Mouse (Mus musculus) urinary bladder, postnatal 25 days (tissue): Measurements from ENCODE around the gene Osbpl7.

ENCODE experiments used
- DNase-seq: peaks from one replicate; pipeline ENCODE4 v3.0.0; 2022; ENCODE audit warnings: low spot score

Gene Osbpl7

GRCm38 (mm10) chr11:97050216-97050943 is at the start of gene Osbpl7:
TSS of gene Osbpl7 (plus strand) at chr11:97050628.
- peak; percentile 51 for DNase-seq

DNA sequence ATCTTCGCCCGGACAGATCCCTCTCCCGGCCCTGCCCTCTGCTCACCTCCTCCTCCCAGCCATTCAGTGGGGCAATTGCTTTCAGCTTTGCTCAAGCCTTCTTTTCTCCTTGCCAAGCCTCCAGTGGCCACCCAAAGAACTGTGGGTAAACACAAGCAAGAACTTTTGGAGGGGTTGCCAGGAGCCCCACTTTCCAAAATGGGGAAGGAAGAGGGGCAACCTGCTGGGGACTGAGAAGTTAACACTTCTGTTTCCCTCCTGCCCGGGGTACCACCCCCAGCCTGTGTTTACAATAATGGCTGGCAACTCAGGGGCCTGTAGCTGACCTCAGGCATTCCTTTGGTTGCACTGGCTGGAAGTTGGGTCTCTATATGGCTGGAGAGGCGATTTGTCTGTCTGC is 47.3 kb upstream of the Osbpl7 start:
- DNase-seq, result no peak

- DNase-seq, result no peak
These were observed 43.2 kb upstream of the Osbpl7 start for GRCm38 (mm10) chr11:97007093-97007794.

DNA sequence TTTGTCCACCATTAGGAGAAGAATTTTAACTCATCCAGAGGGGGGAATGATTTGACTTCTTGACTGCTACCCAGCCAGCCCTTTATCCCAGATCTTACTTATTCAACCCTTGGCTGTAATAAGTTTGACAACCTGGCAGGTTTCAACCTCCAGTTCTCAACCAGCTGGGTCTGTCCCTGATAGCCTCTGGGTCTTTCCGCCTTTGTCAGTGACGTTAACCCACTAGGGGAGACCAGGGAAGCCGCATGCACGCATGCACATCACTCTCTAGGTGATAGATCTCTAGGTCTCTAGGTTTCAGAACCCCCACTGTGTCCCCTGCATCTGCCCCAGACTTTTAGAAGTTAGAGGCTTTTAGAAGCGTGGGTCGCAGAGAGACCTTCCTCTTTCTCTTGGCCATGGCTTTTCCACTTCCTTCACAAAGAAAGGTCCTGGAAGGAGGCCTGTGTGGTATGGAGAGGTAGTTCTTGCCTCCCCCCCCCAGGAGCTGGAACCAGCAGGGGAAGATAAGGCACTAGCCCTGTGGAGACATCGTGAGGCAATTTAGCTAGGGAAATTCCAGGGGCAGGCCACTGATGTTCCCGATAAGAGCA is 41.1 kb upstream of the Osbpl7 start:
- no peak for DNase-seq

DNA sequence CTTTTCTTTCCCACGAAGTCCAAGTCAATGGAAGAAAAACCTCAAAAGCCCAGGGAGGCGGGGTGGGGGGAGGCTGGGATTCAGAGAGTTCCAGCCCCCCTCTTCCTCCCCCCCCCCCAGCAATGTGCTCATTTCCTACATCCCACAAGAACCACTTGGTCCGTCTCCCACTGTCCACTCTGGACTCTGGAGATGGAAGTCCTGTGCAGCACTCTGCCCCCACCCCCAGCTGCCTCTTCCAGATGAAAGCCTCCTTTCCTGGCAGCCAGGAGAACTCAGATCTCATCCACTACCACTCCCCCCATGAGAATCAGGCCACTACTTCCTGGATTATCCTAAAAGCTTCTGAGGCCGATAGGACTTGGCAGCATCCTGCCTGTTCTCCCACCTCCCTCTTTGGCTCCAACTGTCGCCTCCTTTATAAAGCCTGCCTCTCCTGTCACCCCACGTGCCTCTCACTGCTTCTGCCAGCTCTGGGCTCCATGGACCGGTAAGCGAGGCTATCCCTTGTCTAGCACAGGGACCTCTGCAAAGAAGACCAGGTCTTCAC is 37.2 kb upstream of the Osbpl7 start, which contains the start of gene Sp6:
TSS of gene Sp6 (plus strand) at position 274 of the 550 bp plus-strand sequence.
- no peak for DNase-seq

- no peak for DNase-seq
These were observed 32.5 kb upstream of the Osbpl7 start for GRCm38 (mm10) chr11:97017696-97018582.

DNA sequence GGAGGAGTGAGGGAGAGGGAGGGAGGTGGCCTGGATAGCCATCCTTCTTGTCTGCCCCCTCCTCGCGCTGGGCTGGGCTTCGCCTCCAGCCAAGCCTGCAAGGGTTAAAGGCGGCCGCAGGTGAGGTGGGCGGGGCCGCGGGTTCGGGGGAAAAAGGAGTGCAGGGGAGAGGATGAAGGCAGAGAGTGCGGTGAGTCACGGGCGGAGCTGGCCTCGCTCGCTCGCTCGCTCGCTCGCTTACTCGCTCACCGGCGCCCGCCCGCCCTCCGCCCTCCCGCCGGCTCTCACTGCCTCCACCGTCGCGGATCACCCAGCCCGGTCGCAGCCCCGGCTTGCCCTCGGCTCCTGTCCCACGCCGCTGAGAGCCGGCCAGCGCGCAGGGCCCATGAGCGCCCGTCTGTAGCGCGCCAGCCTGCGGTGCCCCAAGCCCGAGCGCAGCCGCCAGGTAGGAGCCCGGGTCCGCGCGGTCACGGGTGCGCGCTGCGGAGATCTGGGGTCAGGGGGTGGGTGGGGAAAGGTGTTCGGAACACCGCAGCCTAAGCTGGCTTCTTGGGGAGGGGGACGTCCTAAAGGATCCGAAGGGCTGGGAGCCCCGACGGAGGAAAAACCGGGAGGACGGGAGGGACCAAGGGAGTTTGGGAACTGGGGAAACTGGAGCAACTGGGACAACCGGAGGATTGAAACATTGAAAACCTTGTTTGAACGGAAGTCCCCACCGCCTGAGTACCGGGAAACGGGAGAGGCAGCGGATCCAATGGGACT is 31.7 kb upstream of the Osbpl7 start:
- DNase-seq, result peak; percentile 60

DNA sequence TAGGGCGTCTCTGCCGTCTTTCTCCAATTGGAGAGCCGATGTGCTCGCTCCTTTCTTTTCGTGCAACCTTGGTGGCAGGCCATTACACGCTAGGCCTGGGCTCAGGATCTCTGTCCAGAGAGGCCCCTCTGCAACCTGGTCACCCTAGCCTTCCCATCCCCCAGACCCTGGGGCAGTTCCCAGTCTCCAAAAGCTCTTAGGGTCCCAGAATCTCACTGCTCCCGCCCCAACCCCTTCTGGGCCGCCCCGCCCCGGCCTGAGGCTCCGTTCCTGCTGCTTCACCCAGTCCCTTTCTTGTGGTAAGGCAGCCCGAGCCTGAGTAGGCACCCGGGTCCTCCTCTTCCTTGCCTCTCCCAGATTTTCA is 31.1 kb upstream of the Osbpl7 start:
- DNase-seq, result no peak

GRCm38 (mm10) chr11:97021121-97021765 is 29.2 kb upstream of the Osbpl7 start:
- no peak for DNase-seq

- DNase-seq, result peak; percentile 70
These were observed 28.4 kb upstream of the Osbpl7 start for GRCm38 (mm10) chr11:97021873-97022484.

- DNase-seq, result peak; percentile 46
These were observed 25.5 kb upstream of the Osbpl7 start for GRCm38 (mm10) chr11:97024977-97025376.

DNA sequence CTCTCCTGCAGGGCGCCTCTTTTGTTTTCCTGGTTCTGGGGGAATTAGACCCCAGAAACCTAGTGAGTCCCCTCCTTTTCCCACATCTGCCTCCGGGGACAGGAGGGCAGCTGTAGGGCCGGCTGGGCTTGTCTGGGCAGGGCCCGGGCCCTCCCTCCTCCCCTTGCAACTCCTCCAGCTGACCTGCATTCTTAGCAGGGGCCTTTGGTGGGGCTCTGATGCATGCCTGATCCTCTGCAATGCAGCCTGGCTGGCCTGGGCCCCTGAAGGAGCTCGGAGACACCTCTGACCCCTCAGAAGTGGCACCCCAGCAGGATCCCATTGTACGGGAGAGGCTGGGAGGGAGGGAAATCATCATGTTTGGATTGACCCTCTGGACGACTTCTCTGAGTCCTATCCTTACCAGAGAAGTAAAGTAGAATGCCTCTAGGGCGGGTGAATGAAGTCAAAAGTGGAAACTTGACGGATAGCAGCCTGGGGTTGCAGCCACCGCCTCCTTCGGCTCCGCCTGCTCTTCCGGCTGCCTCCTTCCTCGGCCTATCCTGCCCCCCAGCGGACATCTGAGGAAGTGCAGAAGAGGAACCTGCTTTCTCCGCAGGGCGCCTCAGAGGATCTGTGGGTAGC is 24.6 kb upstream of the Osbpl7 start:
- DNase-seq, result peak; percentile 83

DNA sequence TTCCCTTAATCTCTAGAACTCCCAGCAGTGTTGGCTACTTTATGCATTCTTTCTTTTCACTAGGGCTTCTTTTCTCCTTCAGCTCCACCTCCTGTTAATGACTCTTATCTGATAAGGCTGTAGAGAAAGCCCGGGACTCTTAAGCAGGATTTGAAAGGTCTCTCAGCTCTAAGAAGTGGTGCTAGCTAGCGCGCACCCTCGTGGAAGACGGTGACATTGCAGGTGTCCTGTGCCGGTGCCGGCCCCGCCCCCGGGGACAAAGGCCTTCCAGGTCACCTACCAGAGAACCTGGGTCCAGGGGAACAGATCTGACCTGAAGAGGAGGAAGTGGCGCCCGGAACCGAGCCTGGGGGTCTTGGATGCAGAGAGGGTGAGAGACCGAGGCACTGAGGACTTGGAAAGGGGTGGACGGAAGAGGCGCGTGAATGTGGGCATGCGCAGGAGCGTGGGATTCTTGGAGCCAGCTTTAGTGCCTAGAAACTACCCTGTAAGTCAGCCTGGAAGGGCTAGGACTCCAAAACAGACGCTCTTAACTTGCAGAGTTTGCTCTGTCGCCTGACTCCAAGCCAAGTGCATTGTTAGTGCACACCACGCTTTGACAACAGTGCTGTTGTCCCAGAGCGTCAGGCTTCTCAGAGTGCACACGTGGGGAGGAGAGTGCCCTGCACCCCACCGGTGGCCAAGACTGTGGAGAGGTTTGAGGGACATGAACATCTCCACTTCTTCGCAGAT is 20.6 kb upstream of the Osbpl7 start, which contains the start of gene Scrn2:
TSS of gene Scrn2 (plus strand) at position 253 of the 732 bp plus-strand sequence.
- peak; percentile 81 for DNase-seq

DNA sequence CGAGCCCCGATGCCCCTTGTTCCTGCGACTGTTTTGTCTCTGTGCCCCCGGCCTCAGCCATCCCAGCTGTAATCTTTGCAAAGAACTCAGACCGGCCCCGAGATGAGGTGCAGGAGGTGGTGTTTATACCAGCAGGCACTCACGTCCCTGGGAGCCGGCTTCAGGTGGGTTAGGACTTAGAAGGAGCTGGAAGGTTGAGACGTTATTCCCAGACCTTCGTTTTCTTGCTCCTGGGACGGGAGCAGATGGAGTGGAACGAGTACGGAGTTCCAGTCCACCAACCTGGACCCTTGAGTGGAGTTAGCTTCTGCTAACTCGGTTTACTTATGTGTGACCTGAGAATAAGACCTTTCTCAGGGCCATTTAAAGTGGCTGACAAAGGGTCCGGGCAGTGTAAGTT is 20.0 kb upstream of the Osbpl7 start:
- no peak for DNase-seq

DNA sequence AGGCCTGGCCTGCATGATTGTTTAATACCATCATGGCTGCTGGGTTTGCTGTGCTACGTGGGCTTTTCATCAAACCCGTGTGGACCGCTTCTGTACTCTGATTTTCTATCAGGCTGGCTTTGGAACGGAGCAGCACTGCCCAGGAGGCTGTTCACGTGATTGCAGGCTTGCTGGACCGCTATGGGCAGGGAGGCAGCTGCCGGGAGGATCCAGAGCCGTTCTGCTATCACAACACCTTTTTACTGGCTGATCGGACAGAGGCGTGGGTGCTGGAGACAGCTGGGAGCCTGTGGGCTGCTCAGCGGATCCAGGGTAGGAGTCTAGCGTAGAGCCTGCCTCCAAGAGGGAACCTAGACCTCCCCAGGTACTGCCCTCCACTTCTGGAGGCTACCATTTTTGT is 18.5 kb upstream of the Osbpl7 start:
- DNase-seq, result no peak

DNA sequence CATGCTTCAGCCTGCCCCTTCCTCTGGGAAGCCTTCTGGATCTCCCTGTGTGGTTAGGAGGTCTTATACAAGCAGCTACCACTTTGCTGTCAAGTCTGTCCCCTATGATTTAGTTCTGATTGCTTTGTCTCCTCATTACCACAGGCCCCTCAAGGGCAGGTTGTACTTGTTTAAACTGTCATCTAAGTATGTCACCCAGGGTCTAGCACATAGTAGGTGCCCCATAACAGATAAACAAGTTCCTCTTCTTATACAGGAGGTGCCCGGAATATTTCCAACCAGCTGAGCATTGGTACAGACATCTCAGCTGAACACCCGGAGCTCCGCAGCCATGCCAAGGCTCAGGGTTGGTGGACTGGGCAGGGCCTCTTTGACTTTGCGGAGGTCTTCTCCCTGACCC is 17.9 kb upstream of the Osbpl7 start:
- DNase-seq, result no peak

DNA sequence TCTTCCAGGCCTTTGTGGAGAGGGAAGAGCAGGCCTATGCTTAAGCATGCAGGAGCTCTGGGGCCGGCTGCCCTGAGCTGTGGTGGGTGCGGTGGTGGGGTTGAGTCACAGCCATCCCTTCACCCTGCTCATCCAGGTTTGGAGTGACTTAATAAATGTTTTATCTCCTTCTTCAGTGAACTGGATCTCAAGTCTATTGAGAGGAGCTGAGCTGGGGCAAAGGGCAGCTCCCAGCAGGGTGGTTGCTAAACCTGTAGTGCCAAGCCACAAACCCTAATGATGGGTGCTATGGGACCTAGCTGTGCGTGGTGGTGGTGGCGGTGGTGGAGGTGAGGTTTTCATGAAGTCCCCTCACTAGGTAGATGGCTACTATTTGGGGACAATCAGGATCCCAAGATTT is 16.6 kb upstream of the Osbpl7 start:
- DNase-seq, result no peak

GRCm38 (mm10) chr11:97036141-97036540 is 14.3 kb upstream of the Osbpl7 start:
- no peak for DNase-seq

DNA sequence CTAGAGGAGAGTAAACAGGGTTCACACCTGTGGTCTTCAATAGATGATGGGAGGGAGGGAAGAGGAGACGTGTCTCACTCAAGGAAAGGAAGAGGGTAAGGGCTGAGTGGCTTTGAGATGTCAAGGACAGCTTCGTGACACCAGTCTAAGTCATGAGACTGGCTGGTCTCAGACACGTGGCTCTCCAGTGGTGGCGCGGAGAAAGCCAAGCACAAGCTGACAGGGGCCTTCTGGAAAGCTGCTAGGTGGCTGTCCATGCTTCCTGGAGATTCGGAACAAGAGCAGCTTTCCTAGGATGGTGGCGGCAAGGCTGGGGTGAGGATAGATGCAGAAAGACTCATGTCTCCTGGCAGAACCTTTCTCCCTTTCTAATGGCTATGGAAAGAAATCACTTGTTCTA is 11.5 kb upstream of the Osbpl7 start:
- no peak for DNase-seq
